Mouse (Mus musculus) heart, adult 2 months (tissue): ENCODE results near the gene Sh3gl1.

ENCODE experiments used
- CTCF ChIP-seq: fragments of 200-600 bp; IDR thresholded peaks from 2 replicates; pipeline ENCODE4 v1.8.1; 2022; ENCODE audit warnings: antibody characterized with exemption, mild to moderate bottlenecking, moderate library complexity
- POLR2A ChIP-seq: fragments of 200-500 bp; IDR thresholded peaks from 2 replicates; pipeline ENCODE4 v1.6.1; 2011; ENCODE audit warnings: mild to moderate bottlenecking, low read depth, low read length, control low read depth; ENCODE audit not compliant: insufficient read depth

- TF ChIP-seq POLR2A: no peak
- TF ChIP-seq CTCF: no peak
Observed at GRCm38 (mm10) chr17:56022989-56023290, 13.5 kb downstream of the Sh3gl1 start.
